ENCODE assay signal across 28 mouse cellular contexts in genomic region chr7:90334831-90335230, GRCm38 (mm10). TPM values are rescaled to one million over a fixed set of nuclear protein-coding genes. Genes with fewer than 3 reads are reported as not detected.
A peak's percentile ranks its signal among the peaks of the same experiment; 100 is the strongest.
DNase-seq lines count a peak whose midpoint lies in the region; ATAC-seq and TF ChIP-seq lines count a peak whose summit lies in the region.
"Had no signal": no experiment of that assay in that cellular context is flagged by ENCODE, and none has a peak within 500 bp of the region (broad histone marks: within the 10 kb centered on the region; RNA-seq: fewer than 3 reads in every experiment).

No protein-coding gene starts in this region.

- no peak overlapping the region for H3K4me2 ChIP-seq in embryonic facial prominence, embryonic 14.5 days (ENCODE audit: low read depth, low read length)
- no peak overlapping the region for H3K4me2 ChIP-seq in kidney, postnatal 0 days (ENCODE audit: low read length)
- H3K4me2 ChIP-seq: embryonic facial prominence, embryonic 13.5 days; forebrain, embryonic 12.5 days had no signal

- no peak overlapping the region for H3K4me3 ChIP-seq in embryonic facial prominence, embryonic 14.5 days (ENCODE audit: low read depth, low read length)
- H3K4me3 ChIP-seq in embryonic facial prominence, embryonic 10.5 days: no peak overlapping the region
- H3K4me3 ChIP-seq in kidney, postnatal 0 days (replicated peaks; ENCODE audit: low read depth, low read length): no peak overlapping the region
- H3K4me3 ChIP-seq in cortical plate, adult 2 months (ENCODE audit: insufficient read depth, low read length): no peak overlapping the region
- H3K4me3 ChIP-seq: embryonic facial prominence, embryonic 13.5 days; erythroblast, embryonic 14.5 days; forebrain, embryonic 10.5 days; forebrain, embryonic 12.5 days had no signal

- ATAC-seq in embryonic facial prominence, embryonic 14.5 days (ENCODE audit: low read depth): no peak
- no peak for ATAC-seq in kidney, postnatal 0 days (replicated peaks; ENCODE audit: low FRiP score, low read depth)
- ATAC-seq: activated CD4-positive, CD25-positive, alpha-beta regulatory T cell, adult 4 months; CD4-positive, CD25-positive, alpha-beta regulatory T cell, adult 4 months; forebrain, embryonic 14.5 days; forebrain, embryonic 16.5 days had no signal

- TF ChIP-seq CTCF in kidney, postnatal 0 days (IDR thresholded peaks at IDR 0.05; ENCODE audit: low read depth): no peak
- no peak for TF ChIP-seq CTCF in cortical plate, adult 2 months (IDR thresholded peaks at IDR 0.05; ENCODE audit: extremely low read depth, insufficient read depth, low read length)

- H3K9ac ChIP-seq in embryonic facial prominence, embryonic 14.5 days (ENCODE audit: low read depth, low read length): no peak overlapping the region
- H3K9ac ChIP-seq in kidney, postnatal 0 days (ENCODE audit: low read depth, low read length): no peak overlapping the region
- H3K9ac ChIP-seq: embryonic facial prominence, embryonic 13.5 days; forebrain, embryonic 12.5 days had no signal

- no peak overlapping the region for H3K27ac ChIP-seq in embryonic facial prominence, embryonic 14.5 days (replicated peaks; ENCODE audit: low read depth, low read length)
- H3K27ac ChIP-seq in embryonic facial prominence, embryonic 10.5 days (replicated peaks): no peak overlapping the region
- peak overlapping the region; percentile 25; the same call in 1 of the 2 replicates for H3K27ac ChIP-seq in kidney, postnatal 0 days
- 0 out of 2 replicates have a peak overlapping the region, but pooled peaks have one; percentile 70 for H3K27ac ChIP-seq in cortical plate, adult 2 months (ENCODE audit: insufficient read depth, low read length)
- H3K27ac ChIP-seq: embryonic facial prominence, embryonic 13.5 days; forebrain, embryonic 10.5 days; forebrain, embryonic 12.5 days had no signal

- no peak for TF ChIP-seq POLR2A in cortical plate, adult 2 months (IDR thresholded peaks at IDR 0.05; ENCODE audit: extremely low read depth, insufficient read depth, low read length)

- 82% methylated on average over 3 of the region's 3 CpGs for WGBS in embryonic facial prominence, embryonic 14.5 days
- WGBS in embryonic facial prominence, embryonic 10.5 days: 91% methylated on average over 3 of the region's 3 CpGs
- 88% methylated on average over 3 of the region's 3 CpGs for WGBS in kidney, postnatal 0 days

- H3K4me1 ChIP-seq in embryonic facial prominence, embryonic 14.5 days (ENCODE audit: control insufficient read depth, insufficient read depth, low read length): no peaks in the 10 kb centered on the region
- peaks cover 4% of the 10 kb centered on the region; the same call in 1 of the 2 replicates for H3K4me1 ChIP-seq in embryonic facial prominence, embryonic 10.5 days
- no peaks in the 10 kb centered on the region for H3K4me1 ChIP-seq in kidney, postnatal 0 days (replicated peaks; ENCODE audit: insufficient read depth, low read length)
- peaks cover 7% of the 10 kb centered on the region; the same call in 1 of the 2 replicates for H3K4me1 ChIP-seq in cortical plate, adult 2 months (ENCODE audit: control insufficient read depth, insufficient read depth, low read length)
- H3K4me1 ChIP-seq: embryonic facial prominence, embryonic 13.5 days; forebrain, embryonic 12.5 days had no signal

- H3K9me3 ChIP-seq in embryonic facial prominence, embryonic 14.5 days (ENCODE audit: control insufficient read depth, low read length): no peaks in the 10 kb centered on the region
- no peaks in the 10 kb centered on the region for H3K9me3 ChIP-seq in embryonic facial prominence, embryonic 10.5 days
- no peaks in the 10 kb centered on the region for H3K9me3 ChIP-seq in kidney, postnatal 0 days (replicated peaks; ENCODE audit: low read length)
- H3K9me3 ChIP-seq: embryonic facial prominence, embryonic 13.5 days; forebrain, embryonic 10.5 days; forebrain, embryonic 12.5 days; G1E had no signal

- peak; percentile 13 for DNase-seq in embryonic facial prominence, embryonic 14.5 days (ENCODE audit: low spot score)
- DNase-seq in embryonic facial prominence, embryonic 10.5 days (ENCODE audit: low spot score): no peak
- DNase-seq in kidney, postnatal 0 days (ENCODE audit: low spot score): no peak
- DNase-seq in kidney, postnatal 14 days: no peak
- peak; percentile 55 for DNase-seq in telencephalon, adult 2 months (ENCODE audit: low read depth, low spot score)
- DNase-seq in adrenal gland, postnatal 36 days: no peak
- DNase-seq: adrenal gland, adult 8-10 months; adrenal gland, postnatal 14 days; B cell, adult 2 months; cerebellum, adult 11 months; cerebellum, adult 18-20 months; cerebellum, adult 8-10 months; cerebellum, adult 9-11 months; cerebellum, postnatal 14 days; cerebellum, postnatal 36 days had no signal

- no peaks in the 10 kb centered on the region for H3K27me3 ChIP-seq in embryonic facial prominence, embryonic 14.5 days (replicated peaks; ENCODE audit: control insufficient read depth, insufficient read depth, low read length)
- no peaks in the 10 kb centered on the region for H3K27me3 ChIP-seq in embryonic facial prominence, embryonic 10.5 days (replicated peaks; ENCODE audit: low read depth, poor library complexity, severe bottlenecking)
- no peaks in the 10 kb centered on the region for H3K27me3 ChIP-seq in kidney, postnatal 0 days (ENCODE audit: insufficient read depth, low read length)
- H3K27me3 ChIP-seq: CH12.LX; embryonic facial prominence, embryonic 13.5 days; forebrain, embryonic 12.5 days; Patski had no signal

- H3K36me3 ChIP-seq in embryonic facial prominence, embryonic 14.5 days (ENCODE audit: control insufficient read depth, insufficient read depth, low read length): no peaks in the 10 kb centered on the region
- no peaks in the 10 kb centered on the region for H3K36me3 ChIP-seq in embryonic facial prominence, embryonic 10.5 days (replicated peaks)
- H3K36me3 ChIP-seq in kidney, postnatal 0 days (ENCODE audit: insufficient read depth, low read length): no peaks in the 10 kb centered on the region
- H3K36me3 ChIP-seq: embryonic facial prominence, embryonic 13.5 days; forebrain, embryonic 10.5 days; forebrain, embryonic 12.5 days; G1E had no signal

RNA-seq across cellular contexts. Expression of gene Sytl2, which starts 32.8 kb away (rescaled TPM):
- polyA plus RNA-seq in embryonic facial prominence, embryonic 14.5 days (2014; fragmentation: Nextera tagmentation; extraction: Ambion mirVana): 29.7 and 34.6 TPM in 2 replicates
- polyA plus RNA-seq in embryonic facial prominence, embryonic 10.5 days (2016; fragmentation: Nextera tagmentation; extraction: Ambion mirVana): 3.1 and 3.2 TPM in 2 replicates
- polyA plus RNA-seq in kidney, postnatal 0 days (2015; fragmentation: Nextera tagmentation; extraction: Ambion mirVana): 14.9 and 16.5 TPM in 2 replicates
- polyA plus RNA-seq in cortical plate, adult 2 months (2012; rRNA removed): 119 and 134 TPM in 2 replicates
- 1 to 10 TPM; 4.6 to 4.7 TPM for total RNA-seq in adrenal gland, postnatal 36 days (2021)
- total RNA-seq: common myeloid progenitor, adult 5-6 weeks had no signal
- polyA plus RNA-seq: G1E had no signal

Comparison
In these comparisons a context has a peak if more than half of its experiments do, and no peak if none do; other contexts are left out.
1. DNase-seq: peak in embryonic facial prominence, embryonic 14.5 days (single experiment) and telencephalon, adult 2 months (single experiment); none in embryonic facial prominence, embryonic 10.5 days (single experiment), kidney, postnatal 0 days (single experiment), kidney, postnatal 14 days (single experiment) and adrenal gland, postnatal 36 days (0 of 2).
2. H3K27ac ChIP-seq: peak in kidney, postnatal 0 days (single experiment) and cortical plate, adult 2 months (single experiment); none in embryonic facial prominence, embryonic 14.5 days (single experiment) and embryonic facial prominence, embryonic 10.5 days (single experiment).